Mouse (Mus musculus): ENCODE results near the gene Dpf2. TPM values are rescaled to one million over a fixed set of nuclear protein-coding genes. Genes with fewer than 3 reads are reported as not detected.

The Dpf2 gene
- total RNA-seq, 2 experiments from 2014 or later, result 92.0 to 108 TPM

DNA sequence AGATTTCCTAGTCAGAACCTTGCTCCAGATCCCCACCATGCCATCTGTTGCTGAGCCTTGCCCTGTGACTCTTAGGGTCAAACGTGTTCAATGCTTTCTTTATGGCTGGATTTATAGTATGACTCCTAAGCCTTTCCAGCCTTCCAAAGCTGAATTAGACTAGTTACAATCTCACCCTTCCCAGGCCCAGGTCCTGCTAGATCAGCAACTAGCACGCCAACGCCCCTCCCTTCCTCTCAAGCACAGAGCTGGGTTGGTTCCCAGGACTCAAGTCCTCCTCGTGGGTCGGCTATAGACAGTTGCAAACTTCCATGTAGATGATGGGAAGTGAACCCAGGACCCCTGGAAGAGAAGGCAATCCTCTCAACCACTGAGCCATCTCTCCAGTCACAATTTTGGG is 22.9 kb upstream of the Dpf2 start:
- DNase-seq, result no peak

DNA sequence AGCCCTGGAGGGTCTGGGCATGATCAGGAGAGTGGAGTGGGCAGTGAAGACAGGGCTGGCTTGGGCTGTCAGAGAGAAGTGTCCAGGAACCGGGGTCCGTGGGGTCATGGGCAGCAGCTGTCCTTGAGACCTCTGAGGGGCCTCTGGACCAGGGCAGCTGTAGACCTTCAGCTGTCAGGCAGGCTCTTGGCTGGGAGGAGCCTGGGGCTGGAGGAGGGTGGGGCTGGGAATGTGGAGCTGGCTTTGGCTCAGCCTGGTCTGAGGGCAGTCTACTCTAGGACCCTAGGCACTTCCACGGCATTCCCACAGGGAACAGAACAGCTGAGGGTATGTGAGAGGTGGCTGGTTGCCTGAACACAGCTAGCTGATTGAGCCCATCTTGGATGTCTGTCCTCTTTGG is 22.5 kb upstream of the Dpf2 start:
- DNase-seq, result no peak

DNA sequence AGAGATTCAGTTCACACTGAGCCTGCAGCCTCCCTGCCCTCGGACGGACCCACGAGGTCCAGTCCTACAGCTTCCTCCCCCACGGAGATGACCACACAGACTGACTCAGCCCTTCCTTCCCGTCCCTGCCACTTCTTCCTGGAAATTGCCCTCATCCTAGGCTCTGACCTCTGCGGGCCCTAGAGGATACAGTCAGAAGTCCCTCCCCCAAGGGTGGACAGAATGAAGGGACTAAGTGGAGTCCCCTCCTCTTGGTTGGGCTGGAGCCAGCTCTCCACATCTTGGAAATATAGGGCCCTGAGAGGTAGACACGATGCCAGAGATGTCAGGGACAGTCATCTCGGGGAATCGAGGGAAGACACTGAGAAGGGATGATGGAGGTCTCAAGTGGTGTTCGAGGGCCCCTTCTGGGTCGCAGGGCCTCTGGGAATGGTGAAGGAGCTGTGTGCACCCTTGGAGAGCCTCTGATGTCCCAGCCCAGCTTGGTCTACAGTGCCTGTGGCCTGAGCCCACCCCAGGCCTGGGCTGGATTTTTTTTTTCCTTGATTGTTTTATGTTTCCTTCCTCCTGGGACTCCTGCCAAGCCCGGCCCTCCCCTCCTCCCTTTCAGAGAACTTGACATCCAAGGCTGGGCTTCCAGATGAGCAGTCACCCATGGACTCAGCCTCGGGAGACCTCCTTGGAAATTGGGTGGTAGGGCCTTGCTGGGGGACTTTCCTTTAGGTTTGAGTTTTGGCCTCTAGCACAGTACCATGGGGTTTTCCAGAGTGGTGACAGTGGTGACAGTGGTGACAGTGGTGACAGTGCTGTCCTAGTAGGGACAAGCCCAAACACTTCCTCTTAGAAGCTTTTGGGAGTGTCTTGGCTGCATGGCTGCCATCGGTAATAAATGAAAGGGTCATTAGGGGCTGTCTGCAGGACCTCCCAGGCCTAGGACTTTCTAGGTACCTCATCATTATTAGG is 17.1 kb upstream of the Dpf2 start:
- DNase-seq, result no peak

DNA sequence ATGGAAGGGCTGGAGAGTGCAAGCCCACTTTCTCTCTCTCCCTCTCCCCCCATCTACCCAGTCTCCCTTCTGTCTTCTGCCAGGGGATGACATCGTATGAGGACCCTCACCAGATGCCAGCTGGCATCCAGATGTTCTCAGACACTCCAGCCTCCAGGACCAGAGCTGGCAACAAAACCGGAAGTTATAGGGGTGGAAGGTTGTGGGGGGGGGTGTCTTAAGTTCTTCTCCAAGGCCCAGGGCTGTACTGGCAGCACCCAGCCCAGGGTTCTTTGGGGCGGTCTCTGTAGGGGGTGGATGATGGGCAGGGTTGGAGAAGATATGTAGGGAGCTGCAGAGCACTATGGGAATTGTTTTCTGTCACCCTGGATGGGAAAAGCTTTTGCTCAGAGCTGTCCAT is 15.7 kb upstream of the Dpf2 start:
- DNase-seq, result no peak

DNA sequence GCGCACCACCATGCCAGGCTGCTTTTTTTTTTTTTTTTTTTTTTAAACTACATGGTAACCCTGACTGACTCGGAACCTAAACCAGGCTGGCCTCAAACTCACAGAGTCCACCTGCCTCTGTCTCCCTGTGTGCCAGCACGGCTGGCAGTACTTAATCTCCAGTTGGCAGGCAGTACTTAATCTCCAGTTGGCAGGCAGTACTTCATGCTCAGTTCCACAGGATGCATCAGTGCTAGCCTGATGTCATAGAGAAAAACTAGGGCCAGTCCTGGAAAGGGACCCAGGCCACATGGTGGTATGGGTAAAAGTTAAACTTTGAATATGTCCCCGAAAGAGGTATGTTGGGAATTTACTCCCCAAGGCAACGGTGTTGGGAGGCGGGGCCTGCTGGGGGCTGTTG is 15.3 kb upstream of the Dpf2 start:
- DNase-seq, result no peak

DNA sequence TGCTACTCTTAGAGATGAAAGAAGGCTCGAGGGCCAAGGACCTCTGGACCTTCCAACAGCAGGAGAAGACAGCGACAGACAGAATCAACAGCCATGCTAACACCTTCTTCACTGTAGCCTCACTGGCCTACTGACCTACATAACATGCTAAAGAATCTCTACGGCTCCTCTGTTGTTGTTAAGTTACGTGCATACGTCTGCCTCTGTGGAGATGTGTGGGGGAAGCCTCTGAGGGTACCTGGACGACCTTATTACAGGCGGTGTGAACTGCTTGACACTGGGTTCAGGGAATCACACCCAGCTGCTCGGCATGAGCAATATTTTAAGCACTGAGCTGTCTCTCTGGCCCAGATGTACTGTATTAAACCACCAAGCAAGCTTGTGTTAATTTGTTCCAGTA is 14.7 kb upstream of the Dpf2 start:
- DNase-seq, result no peak

DNA sequence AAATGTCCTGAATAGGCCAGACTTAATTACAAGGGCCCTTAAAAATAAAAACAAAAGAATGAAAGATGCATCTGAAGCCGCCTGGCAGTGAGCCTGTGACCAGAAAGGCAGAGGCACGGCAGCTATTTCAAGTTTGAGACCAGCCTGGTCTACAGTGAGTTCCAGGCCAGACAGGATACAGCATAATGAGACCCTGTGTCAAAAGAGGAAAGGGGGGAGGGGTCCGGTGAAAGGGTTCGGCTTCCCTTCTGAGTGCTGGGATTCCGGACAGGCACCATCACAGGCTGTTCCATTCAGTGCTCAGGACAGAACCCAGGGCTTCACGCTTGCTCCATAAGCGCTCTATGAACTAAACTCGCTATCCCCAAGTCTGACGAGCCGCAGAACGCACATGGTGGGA is 14.2 kb upstream of the Dpf2 start:
- no peak for DNase-seq

DNA sequence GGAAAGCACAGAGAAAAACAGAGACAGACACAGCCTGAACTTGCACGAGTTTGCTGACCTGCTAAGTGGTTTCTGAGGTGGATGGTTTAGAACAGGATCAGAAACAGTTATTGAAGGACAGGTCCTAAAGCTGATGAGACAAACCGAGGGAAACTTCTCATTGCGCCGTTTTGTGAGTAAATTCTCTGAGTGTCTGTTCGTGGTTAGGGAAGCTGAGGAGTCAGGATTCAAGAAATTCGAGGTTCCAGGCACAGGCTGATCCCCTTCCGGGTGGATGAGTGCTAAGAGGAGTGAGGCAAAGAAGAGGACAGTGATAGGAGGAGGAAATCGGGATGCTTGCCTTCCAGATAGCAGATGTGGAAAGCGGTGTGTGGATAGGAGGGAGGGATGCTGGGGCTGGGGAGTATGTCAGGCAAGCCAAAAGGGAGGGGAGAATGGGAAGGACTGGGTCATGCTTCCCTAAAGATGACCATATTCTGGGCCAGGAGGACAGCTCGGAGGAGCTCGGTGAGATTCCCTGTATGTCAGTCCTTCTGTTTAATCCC is 12.6 kb upstream of the Dpf2 start:
- DNase-seq, result no peak

DNA sequence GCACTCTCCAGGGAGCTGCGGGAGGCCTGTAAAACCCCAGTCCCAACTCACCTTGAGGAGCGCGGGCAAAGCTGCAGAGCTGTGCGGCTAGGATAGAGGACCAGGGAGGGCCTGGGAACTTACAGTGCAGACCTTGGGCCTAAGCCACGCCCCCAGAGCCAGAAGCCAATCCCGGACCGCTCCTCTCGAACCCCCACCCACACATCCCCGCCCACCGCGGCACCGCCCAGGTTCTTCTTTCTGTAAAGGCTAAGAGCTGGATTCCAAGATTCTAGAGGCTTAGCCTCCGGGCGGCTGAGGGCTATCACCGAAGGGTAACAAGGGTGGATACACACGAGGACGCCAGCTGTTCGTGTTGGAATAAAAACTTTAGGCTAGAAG is 11.9 kb upstream of the Dpf2 start, which contains the start of gene Cdc42ep2:
Cdc42ep2 (minus strand) TSS at position 104 of the 381 bp plus-strand sequence.
- peak; percentile 84 to 87 for DNase-seq

DNA sequence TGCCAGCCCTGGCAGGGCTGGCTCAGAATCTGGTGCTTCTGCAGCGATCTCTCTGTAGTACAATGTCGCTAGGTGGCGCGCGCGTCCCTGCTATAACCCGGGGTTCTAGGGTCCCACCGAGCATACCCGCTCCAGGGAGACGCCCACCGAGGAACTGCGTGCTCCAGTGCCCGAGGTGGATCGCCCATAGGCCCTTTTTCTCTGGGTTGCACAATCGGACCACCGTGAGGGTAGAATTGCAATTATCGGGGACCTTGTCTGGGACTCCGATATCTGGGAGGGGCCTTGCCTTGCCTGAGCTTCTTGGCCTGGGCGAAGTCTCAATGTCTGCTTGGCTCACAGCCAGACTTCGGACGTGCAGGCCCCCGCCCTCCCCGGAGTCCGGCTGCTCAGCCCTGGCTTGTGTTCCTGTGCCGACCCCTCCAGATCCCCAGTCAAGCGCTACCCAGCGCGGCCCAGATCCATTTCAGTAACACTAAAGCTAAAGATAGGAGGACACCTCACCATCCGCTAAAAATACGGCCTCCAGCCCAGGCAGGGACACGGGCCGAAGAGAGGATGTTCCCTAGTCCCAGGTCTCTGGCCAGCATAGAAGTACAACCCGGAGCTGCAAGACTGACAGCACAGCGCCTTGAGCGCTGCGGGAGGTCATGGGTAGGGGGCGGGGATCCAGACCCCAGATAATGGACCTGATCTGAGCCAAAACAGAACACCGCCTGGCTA is 11.3 kb upstream of the Dpf2 start:
- DNase-seq, result peak; percentile 82 to 85

DNA sequence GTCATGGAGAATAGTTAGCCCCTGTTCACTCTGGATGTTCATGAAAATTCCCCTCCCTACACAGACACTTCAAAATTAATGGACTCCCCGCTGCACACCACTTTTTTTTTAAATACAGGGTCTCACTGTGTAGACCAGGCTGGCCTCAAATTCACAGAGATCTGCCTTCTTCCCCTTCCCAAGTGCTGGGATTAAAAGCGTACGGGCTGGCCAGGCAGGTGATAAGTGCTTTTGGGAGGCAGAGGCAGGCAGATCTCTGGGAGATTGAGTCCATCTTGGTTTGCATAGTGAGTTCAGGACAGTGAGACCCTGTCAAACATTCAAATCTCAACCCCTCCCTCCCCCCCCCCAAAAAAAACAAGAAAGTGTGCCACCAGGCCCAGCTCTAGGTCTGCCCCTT is 10.2 kb upstream of the Dpf2 start:
- no peak for DNase-seq

DNA sequence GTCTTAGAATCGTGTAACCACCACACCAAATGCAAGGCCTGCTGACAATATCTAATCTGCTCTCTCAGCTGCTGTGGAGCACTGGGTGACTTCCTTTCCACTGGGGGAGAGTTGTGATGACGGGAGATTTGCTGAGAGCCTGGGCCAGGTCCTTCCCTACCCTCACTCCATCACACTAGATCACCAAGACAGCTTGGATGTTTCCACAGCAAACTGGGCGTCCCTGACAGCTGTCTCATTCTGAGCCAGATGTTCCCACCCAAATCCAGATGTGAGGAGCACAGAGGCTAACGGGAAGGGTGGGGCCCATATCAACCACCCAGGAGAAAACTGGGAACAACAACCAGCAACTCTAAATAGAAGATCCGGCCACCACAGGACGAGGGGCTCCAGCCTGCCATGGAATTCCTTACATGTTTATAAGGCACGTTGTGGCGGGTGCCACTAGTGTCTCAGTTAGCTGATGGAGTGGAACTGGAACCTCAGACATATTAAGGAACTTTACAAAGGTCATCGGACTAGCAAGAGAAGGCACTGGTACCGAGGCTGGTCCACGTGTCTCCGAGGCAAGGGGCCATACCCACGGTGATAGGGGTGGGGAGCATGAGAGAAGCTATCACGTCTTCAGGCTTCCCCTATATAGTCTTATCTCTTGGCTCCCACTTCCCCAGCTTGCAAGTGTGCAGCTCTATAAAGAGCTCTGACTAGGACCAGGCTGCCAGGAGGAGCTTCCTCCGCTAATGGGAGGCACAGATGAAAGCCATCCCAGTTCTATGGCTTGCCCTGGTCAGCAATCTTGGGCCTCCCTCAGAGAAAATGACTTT is 9.5 kb upstream of the Dpf2 start:
- DNase-seq, result no peak

DNA sequence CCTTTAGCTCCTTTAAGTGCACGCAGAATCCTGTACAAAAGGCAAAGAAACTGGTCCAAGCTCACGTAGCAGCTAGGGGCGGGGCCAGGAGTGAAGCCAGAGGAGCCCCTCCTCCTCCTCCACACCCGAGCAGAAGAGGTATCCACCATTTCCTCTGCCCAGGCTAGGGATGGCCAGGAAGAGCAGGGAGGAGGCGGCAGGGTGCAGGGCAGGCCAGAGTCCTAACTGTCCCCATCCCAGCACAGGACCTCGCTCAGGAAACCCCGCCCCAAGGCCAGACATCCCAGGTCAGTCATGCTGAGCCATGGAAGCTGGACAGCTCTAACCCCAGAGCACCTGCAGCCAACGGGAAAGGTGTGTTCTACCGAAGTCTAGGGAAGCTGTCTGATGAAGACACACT is 8.9 kb upstream of the Dpf2 start:
- DNase-seq, result no peak

DNA sequence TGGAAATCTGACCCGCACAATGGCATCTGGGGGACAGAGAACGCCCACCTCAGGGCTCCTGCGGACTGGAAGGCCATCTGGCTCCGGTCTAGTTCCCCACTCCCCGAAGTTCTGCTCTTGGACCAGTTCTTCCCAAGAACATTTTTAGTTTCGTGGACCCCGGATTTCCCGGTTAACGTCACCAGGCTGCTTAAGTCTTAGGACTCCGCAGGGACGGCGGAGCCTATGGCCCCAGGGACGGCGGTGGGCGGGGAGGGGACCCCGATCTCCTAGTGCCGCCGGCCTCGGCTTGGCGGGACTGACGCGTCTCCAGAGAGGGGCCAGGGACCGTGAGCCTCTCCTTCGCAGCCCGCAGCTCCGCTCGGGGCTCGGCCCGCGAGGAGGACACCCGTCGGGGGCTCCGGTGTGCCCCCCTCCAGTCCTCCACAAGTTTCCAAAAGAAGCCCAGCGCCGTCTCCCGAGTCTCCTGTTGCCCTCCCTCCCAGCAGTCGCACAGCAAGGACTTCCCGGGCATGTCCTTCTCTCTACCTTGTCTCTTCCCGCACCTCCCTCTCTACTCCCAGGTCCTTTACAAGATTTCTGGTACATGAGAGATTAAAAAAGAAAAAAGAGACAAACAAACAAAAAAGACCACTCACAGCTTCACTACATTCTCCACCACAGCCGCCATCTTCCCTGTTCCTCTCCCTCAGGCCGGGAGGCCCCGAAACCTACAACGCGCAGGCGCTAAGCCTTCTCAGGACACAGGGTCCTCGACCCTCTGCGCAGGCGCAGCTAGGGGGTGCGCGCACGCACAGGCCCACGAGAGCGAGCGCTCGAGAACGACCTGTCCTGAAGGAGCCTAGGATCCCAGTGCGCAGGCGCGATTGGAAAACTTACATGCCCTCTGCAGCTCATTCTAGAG is 455 bp downstream of the Dpf2 start:
- peak; percentile 99 for DNase-seq

DNA sequence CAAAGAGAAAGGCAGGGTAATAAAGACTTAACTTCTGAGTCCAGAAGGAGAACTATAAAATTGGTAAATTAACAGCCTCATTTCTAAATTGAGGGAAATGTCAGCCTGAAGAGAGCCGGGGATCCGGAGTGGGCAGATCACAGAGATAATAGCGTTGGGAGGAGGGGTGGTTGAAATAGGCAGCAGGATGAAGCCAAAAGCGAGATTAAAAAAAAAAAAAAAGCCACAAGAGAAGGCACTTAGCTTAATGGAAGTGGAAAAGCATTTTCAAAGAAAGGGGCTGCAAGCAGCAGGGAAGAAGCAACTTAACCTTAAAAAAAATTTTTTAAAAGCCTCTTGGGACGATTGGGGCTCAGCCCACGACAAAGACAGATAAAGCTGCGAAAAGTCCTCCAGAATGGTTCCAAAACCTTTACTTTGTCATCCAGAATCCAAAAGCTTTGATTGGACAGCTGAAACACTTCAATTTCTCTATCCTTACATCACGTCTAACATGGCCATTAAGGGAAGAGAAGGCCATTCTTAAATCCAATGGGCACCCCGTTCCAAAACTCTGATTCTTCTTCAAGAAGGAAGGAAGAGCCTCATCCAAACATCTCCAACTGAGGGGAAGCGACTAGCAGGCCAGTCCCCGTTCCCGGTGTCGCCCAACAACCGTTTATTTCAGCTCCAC is 1.2 kb downstream of the Dpf2 start:
- DNase-seq, result no peak

DNA sequence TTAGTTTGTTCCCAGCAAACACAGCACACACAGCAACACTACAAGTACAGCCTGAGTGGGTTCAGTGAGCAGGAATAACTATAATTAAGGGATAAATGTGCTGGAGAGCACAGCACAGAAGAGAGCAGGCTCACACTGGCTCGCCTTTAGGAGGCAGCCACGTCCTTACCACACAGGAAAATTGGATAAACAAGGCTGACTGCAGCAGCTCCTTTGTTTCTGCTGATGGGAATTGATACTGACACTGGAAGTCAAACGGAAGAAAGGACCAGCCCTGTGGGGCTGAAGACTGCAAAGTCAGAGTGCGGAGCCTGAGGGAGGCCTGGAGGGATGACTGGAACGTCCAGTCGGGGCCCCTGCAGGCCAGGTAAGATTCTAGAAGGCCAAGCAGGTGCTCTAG is 2.6 kb downstream of the Dpf2 start:
- no peak for DNase-seq

DNA sequence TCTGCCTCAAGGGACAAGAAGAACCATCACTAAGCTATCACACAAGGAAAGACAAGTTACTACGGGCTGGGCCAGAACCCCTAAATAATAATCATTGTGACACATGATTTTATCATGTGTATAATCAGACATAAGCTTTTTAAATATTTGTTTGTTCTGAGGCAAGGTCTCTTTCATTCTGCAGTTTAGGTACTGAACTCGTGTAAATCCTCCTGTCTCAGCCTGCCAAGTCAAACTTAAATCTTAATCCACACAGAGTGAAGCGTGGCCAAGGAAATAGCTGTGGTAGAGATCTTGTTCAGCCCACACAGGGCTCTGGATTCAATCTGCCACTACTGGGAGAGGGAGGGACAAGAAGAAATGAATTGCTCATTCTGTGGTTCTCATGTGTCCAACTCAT is 5.5 kb downstream of the Dpf2 start:
- DNase-seq, result no peak

DNA sequence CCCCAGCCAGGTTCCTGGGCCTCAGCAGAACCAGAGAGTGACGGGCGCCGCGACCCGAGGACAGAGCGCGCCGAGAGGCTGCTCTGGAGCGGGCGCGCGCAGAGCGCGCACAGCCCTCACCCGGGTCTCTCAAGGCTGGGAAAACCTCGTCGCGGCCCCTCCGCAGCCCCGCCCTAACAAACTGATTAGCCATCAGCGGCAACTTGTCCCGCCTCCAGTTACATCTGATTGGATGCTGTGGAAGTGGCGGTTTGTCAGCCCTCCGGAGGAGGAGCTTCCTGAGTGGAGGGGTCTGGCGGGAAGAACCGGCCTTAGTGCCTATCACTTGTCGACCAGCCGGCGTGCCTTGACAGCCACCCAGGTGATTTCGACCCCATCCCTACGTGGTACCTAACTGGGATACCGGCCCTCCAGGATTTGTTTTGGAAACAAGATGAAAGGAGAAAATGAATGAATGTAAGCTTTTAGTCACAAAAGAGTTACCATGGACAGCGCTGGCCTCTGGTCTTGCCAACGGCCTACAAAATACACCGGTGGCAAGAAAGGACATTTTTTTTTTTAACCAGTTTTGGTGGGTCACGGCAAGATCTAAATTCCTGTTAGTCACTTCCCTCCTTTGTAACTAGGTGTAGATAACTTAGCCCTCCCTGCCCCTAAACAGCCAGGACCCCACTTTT is 18.7 kb downstream of the Dpf2 start, which contains the start of gene Tigd3:
Tigd3 (minus strand) TSS at position 148 of the 677 bp plus-strand sequence.
- peak; percentile 92 to 93 for DNase-seq

DNA sequence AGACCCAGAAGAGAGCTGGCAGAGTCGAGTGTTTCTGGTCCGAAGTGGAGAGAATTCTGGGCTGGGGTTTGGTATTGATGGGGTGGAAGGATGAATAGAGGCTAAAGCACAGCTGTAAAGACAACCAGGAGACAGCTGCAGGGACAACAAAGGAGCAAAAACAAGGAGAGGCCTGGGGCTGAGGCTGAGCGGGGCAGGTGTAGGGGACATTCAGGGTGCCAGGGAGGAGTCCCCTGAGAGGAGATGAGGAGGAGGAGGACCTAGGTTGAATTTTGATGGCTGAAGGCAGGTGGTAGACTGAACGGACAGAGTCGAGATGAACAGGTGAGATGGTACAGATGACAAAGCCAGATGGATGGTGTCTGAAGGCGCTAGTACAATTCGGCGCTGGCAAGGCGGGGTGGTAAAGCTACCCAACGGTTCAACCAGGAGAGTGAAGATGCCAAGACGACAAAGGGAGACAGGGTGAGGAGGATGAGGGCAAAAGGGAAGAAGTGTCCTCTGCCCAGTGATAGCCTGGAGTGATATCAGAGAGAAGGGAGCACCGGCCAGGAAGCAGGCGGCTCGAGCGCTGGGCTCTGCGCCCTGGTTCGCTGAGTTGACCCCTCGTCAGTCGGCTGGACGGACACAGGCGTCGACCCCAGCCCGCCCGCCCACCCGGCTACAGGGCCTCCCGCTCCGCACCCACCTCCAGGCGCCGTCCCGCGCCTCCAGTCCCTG is 19.4 kb downstream of the Dpf2 start:
- no peak for DNase-seq
